Mouse (Mus musculus) urinary bladder, postnatal 10 days (tissue): Measurements from ENCODE around the gene Grk4.

Source experiments
- DNase-seq: peaks from one replicate; pipeline ENCODE4 v3.0.0; 2022; ENCODE audit warnings: low spot score

Grk4 gene

GRCm38 (mm10) chr5:34659686-34660590 lies at the start of gene Grk4, which contains the start of gene Nop14:
Gene Grk4, plus strand, starts transcription at chr5:34660379.
Gene Nop14, minus strand, starts transcription at chr5:34660148.
- peak; percentile 94 for DNase-seq

- no peak for DNase-seq
These were observed 27.2 kb upstream of the Grk4 start for GRCm38 (mm10) chr5:34632996-34633395.

GRCm38 (mm10) chr5:34633641-34634040 lies 26.5 kb upstream of the Grk4 start:
- no peak for DNase-seq

GRCm38 (mm10) chr5:34634746-34635400 lies 25.3 kb upstream of the Grk4 start:
- no peak for DNase-seq

- DNase-seq, result no peak
These were observed 24.4 kb upstream of the Grk4 start for GRCm38 (mm10) chr5:34635665-34636192.

- peak; percentile 20 for DNase-seq
These were observed 23.5 kb upstream of the Grk4 start, which contains the start of gene Mfsd10 for GRCm38 (mm10) chr5:34636481-34637287. Gene Mfsd10, minus strand, starts transcription at chr5:34637212.

GRCm38 (mm10) chr5:34637591-34638156 lies 22.5 kb upstream of the Grk4 start:
- no peak for DNase-seq

GRCm38 (mm10) chr5:34641991-34642390 lies 18.2 kb upstream of the Grk4 start:
- no peak for DNase-seq

- no peak for DNase-seq
These were observed 17.2 kb upstream of the Grk4 start for GRCm38 (mm10) chr5:34642932-34643331.

- DNase-seq, result no peak
These were observed 12.6 kb upstream of the Grk4 start for GRCm38 (mm10) chr5:34647581-34647980.

GRCm38 (mm10) chr5:34652961-34653360 lies 7.2 kb upstream of the Grk4 start:
- no peak for DNase-seq

- DNase-seq, result no peak
These were observed 5.3 kb upstream of the Grk4 start for GRCm38 (mm10) chr5:34654881-34655280.

GRCm38 (mm10) chr5:34657556-34657955 lies 2.6 kb upstream of the Grk4 start:
- no peak for DNase-seq

- DNase-seq, result no peak
These were observed 482 bp downstream of the Grk4 start for GRCm38 (mm10) chr5:34660591-34661130.

GRCm38 (mm10) chr5:34661909-34662308 lies 1.7 kb downstream of the Grk4 start:
- DNase-seq, result no peak

- no peak for DNase-seq
These were observed 3.1 kb downstream of the Grk4 start for GRCm38 (mm10) chr5:34663231-34663630.

GRCm38 (mm10) chr5:34669493-34669892 lies 9.3 kb downstream of the Grk4 start:
- DNase-seq, result no peak

- no peak for DNase-seq
These were observed 10.1 kb downstream of the Grk4 start for GRCm38 (mm10) chr5:34670280-34670679.

GRCm38 (mm10) chr5:34689868-34690267 lies 29.7 kb downstream of the Grk4 start:
- no peak for DNase-seq

- no peak for DNase-seq
These were observed 32.6 kb downstream of the Grk4 start for GRCm38 (mm10) chr5:34692782-34693181.

- no peak for DNase-seq
These were observed 35.3 kb downstream of the Grk4 start for GRCm38 (mm10) chr5:34695521-34695920.
